Mouse (Mus musculus): ENCODE measurements around the gene Prr5.

GRCm38 (mm10) chr15:84677943-84678342, 8.5 kb downstream of the Prr5 start:
- TF ChIP-seq CTCF (IDR thresholded peaks at IDR 0.05; ENCODE audit: low read depth, low read length): no peak
- no peak for TF ChIP-seq TAL1 (conservative IDR thresholded peaks at IDR 0.05; ENCODE audit: low read depth, low read length)
- TF ChIP-seq GATA1 (IDR thresholded peaks at IDR 0.05; ENCODE audit: borderline replicate concordance, low read length): no peak
